ENCODE assay signal across 8 mouse cellular contexts in the genomic region with DNA sequence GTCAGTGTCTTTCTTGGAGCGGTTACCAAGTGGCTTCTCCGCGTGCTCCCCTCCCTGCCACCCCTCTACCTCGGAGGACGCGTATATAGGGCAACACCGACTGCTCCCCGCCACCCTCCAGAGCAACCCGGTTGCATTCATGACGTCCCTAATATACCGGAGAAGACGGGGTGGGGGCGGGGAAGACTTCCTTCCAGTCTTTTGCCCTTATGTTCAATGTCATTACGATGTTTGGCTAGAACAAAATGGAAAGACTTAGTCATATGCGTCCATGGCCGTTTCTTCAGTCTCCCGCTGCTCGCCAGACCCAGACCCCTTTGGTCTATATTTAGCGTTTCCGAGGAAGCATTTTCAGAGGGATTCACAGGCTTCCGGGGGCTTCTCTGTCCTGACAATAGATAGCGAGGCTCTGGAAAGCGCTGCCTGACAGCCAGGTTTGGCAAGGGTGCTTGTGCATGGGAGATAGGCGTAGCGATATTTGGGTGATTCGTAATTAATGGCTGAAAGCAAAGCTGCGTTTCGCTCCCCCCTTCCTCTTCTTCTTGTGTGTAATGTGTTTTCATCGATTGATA. TPM values are rescaled to one million over a fixed set of nuclear protein-coding genes. Genes with fewer than 3 reads are reported as not detected.
DNase-seq lines count a peak whose midpoint lies in the region; ATAC-seq and TF ChIP-seq lines count a peak whose summit lies in the region.

No protein-coding gene starts in this region.

- H3K27ac ChIP-seq in heart, embryonic 15.5 days = no peak overlapping the region
- no peak overlapping the region for H3K27ac ChIP-seq in heart, adult 2 months
- peak overlapping the region; percentile 99 for H3K27ac ChIP-seq in forebrain, embryonic 14.5 days (ENCODE audit: low read depth, low read length)
- peak overlapping the region; percentile 89 for H3K27ac ChIP-seq in neural tube, embryonic 11.5 days (ENCODE audit: low read depth, low read length)

- peaks cover 52% of the 10 kb centered on the region for H3K27me3 ChIP-seq in heart, embryonic 15.5 days
- peaks cover 17% of the 10 kb centered on the region for H3K27me3 ChIP-seq in heart, adult 2 months (ENCODE audit: control insufficient read depth, insufficient read depth, low read length)
- H3K27me3 ChIP-seq in forebrain, embryonic 14.5 days (replicated peaks; ENCODE audit: control insufficient read depth, insufficient read depth, low read length) = no peaks in the 10 kb centered on the region
- H3K27me3 ChIP-seq in neural tube, embryonic 11.5 days (ENCODE audit: control insufficient read depth, insufficient read depth, low read length) = 0 out of 2 replicates have a peak, but pooled peaks cover 3% of the 10 kb centered on the region

- ATAC-seq in heart, embryonic 15.5 days (replicated peaks; ENCODE audit: insufficient number of reproducible peaks, insufficient read depth, low FRiP score, low read depth) = peak; percentile 40; the same call in 1 of the 2 replicates
- peak; percentile 70 for ATAC-seq in forebrain, embryonic 14.5 days
- ATAC-seq in neural tube, embryonic 11.5 days (ENCODE audit: insufficient read depth, low FRiP score, low TSS enrichment) = peak; percentile 64
- ATAC-seq in erythroblast, adult 5-6 weeks (replicated peaks; ENCODE audit: low FRiP score, poor library complexity, severe bottlenecking) = no peak

- TF ChIP-seq CTCF in heart, adult 2 months (IDR thresholded peaks at IDR 0.05) = no peak

- WGBS in heart, embryonic 15.5 days = under 1% methylated on average over 29 of the region's 29 CpGs
- 1% methylated on average over 28 of the region's 29 CpGs for WGBS in heart, adult 2 months
- under 1% methylated on average over 29 of the region's 29 CpGs for WGBS in forebrain, embryonic 14.5 days
- under 1% methylated on average over 29 of the region's 29 CpGs for WGBS in neural tube, embryonic 11.5 days

- DNase-seq in heart, adult 2 months = no peak
- DNase-seq in cerebellum, adult 11 months = peak; percentile 36
- peak; percentile 74 for DNase-seq in forebrain, embryonic 14.5 days (ENCODE audit: low spot score)
- peak; percentile 30 for DNase-seq in left cerebral cortex, adult 11 months (ENCODE audit: low spot score)
- DNase-seq in neural tube, embryonic 11.5 days (ENCODE audit: low spot score) = peak; percentile 53
- no peak for DNase-seq in urinary bladder, adult 2 months (ENCODE audit: low spot score)

- H3K36me3 ChIP-seq in heart, embryonic 15.5 days = no peaks in the 10 kb centered on the region
- H3K36me3 ChIP-seq in heart, adult 2 months (ENCODE audit: control insufficient read depth, insufficient read depth, low read length) = no peaks in the 10 kb centered on the region
- H3K36me3 ChIP-seq in forebrain, embryonic 14.5 days (ENCODE audit: control insufficient read depth, insufficient read depth, low read length) = no peaks in the 10 kb centered on the region
- no peaks in the 10 kb centered on the region for H3K36me3 ChIP-seq in neural tube, embryonic 11.5 days (ENCODE audit: control insufficient read depth, insufficient read depth, low read length)

- TF ChIP-seq POLR2A in heart, adult 2 months (IDR thresholded peaks at IDR 0.05; ENCODE audit: insufficient read depth, low read depth, low read length) = no peak

- no peaks in the 10 kb centered on the region for H3K79me2 ChIP-seq in heart, adult 2 months (replicated peaks; ENCODE audit: control insufficient read depth, insufficient read depth, low read length)

- H3K9ac ChIP-seq in heart, embryonic 15.5 days = peak overlapping the region; percentile 45
- no peak overlapping the region for H3K9ac ChIP-seq in heart, adult 2 months (ENCODE audit: low read depth, low read length)
- peak overlapping the region; percentile 92 for H3K9ac ChIP-seq in forebrain, embryonic 14.5 days (ENCODE audit: low read length)
- peak overlapping the region; percentile 79 for H3K9ac ChIP-seq in neural tube, embryonic 11.5 days (ENCODE audit: low read length)

- H3K4me3 ChIP-seq in heart, embryonic 15.5 days = peak overlapping the region; percentile 72
- H3K4me3 ChIP-seq in heart, adult 2 months = no peak overlapping the region
- H3K4me3 ChIP-seq in forebrain, embryonic 14.5 days (ENCODE audit: low read depth, low read length) = peak overlapping the region; percentile 77
- H3K4me3 ChIP-seq in neural tube, embryonic 11.5 days (ENCODE audit: low read depth, low read length) = peak overlapping the region; percentile 69

- H3K9me3 ChIP-seq in heart, embryonic 15.5 days (replicated peaks) = no peaks in the 10 kb centered on the region
- H3K9me3 ChIP-seq in forebrain, embryonic 14.5 days (replicated peaks; ENCODE audit: control insufficient read depth, low read length) = no peaks in the 10 kb centered on the region
- no peaks in the 10 kb centered on the region for H3K9me3 ChIP-seq in neural tube, embryonic 11.5 days (ENCODE audit: control insufficient read depth, low read length)

- H3K4me2 ChIP-seq in heart, embryonic 15.5 days = peak overlapping the region; percentile 98
- peak overlapping the region; percentile 68 for H3K4me2 ChIP-seq in forebrain, embryonic 14.5 days (ENCODE audit: low read length)
- H3K4me2 ChIP-seq in neural tube, embryonic 11.5 days (ENCODE audit: low read depth) = peak overlapping the region; percentile 88

- peaks cover 18% of the 10 kb centered on the region for H3K4me1 ChIP-seq in heart, embryonic 15.5 days (replicated peaks)
- H3K4me1 ChIP-seq in heart, adult 2 months (ENCODE audit: control insufficient read depth, insufficient read depth, low read length) = no peaks in the 10 kb centered on the region
- H3K4me1 ChIP-seq in forebrain, embryonic 14.5 days (ENCODE audit: control insufficient read depth, insufficient read depth, low read length) = peaks cover 17% of the 10 kb centered on the region
- H3K4me1 ChIP-seq in neural tube, embryonic 11.5 days (ENCODE audit: control insufficient read depth, insufficient read depth, low read length) = no peaks in the 10 kb centered on the region

- intact Hi-C loops in heart, adult 2 months (cut with DNase I) = no loop called here

- TF ChIP-seq EP300 in heart, adult 2 months (IDR thresholded peaks at IDR 0.05; ENCODE audit: insufficient read depth, low read depth, low read length) = no peak

RNA-seq across cellular contexts. Expression of a gene that starts 1.1 kb away (rescaled TPM):
- polyA plus RNA-seq in heart, embryonic 15.5 days (2015; fragmentation: Nextera tagmentation; extraction: Ambion mirVana) = 1.0 and 2.2 TPM in 2 replicates
- under 1 TPM; 0.10 to 0.16 TPM for total RNA-seq in heart, adult 2 months (2021)
- 0.23 and 0.35 TPM in 2 replicates for polyA plus RNA-seq in heart, adult 2 months (2012; rRNA removed)
- polyA plus RNA-seq in forebrain, embryonic 14.5 days (2014; fragmentation: Nextera tagmentation; extraction: Ambion mirVana) = 45.1 and 59.1 TPM in 2 replicates
- 19.1 and 24.0 TPM in 2 replicates for polyA plus RNA-seq in neural tube, embryonic 11.5 days (2014; fragmentation: Nextera tagmentation; extraction: Ambion mirVana)
- 1.7 TPM in 1 of 2 replicates, not detected in the other for total RNA-seq in erythroblast, adult 5-6 weeks (2015; ENCODE audit: low replicate concordance)
- total RNA-seq in erythroblast, adult 5-6 weeks (2017; ENCODE audit: low replicate concordance) = not detected in 2 replicates
- polyA plus RNA-seq in urinary bladder, adult 2 months (2012; rRNA removed) = 11.1 and 16.1 TPM in 2 replicates

Comparison
In these comparisons a context has a peak if more than half of its experiments do, and no peak if none do; other contexts are left out.
1. H3K27ac ChIP-seq: peak in forebrain, embryonic 14.5 days (single experiment) and neural tube, embryonic 11.5 days (single experiment); none in heart, embryonic 15.5 days (single experiment) and heart, adult 2 months (single experiment).
2. DNase-seq: peak in cerebellum, adult 11 months (single experiment), forebrain, embryonic 14.5 days (single experiment), left cerebral cortex, adult 11 months (single experiment) and neural tube, embryonic 11.5 days (single experiment); none in heart, adult 2 months (0 of 2) and urinary bladder, adult 2 months (single experiment).
3. Peak in every context shown above with its lines, with median percentiles within 50 percentile points of each other: H3K4me2 ChIP-seq.